Mouse (Mus musculus) CD4-positive, CD25-positive, alpha-beta regulatory T cell, adult 2 months (primary cell): ENCODE measurements at regions not wholly inside any gene's neighbourhood (a gene's known extent, or its start where the extent isn't known, plus 50 kb on each side); places are given as distances from the start of the nearest gene placed in this dataset.

Experiments
- DNase-seq: peaks from one replicate; pipeline ENCODE4 v3.0.0-alpha.2; 2012; ENCODE audit warnings: low read depth, low spot score

- DNase-seq = no peak
These were observed 74.4 kb downstream of the Tbx19 start for GRCm38 (mm10) chr1:165086131-165086530.

GRCm38 (mm10) chr1:165084753-165085152 is 75.8 kb downstream of the Tbx19 start:
- peak; percentile 68 for DNase-seq

GRCm38 (mm10) chr1:165084179-165084578 is 76.4 kb downstream of the Tbx19 start:
- no peak for DNase-seq

- no peak for DNase-seq
These were observed 80.2 kb downstream of the Tbx19 start for GRCm38 (mm10) chr1:165080351-165080750.

- no peak for DNase-seq
These were observed 83.3 kb downstream of the Tbx19 start for GRCm38 (mm10) chr1:165077313-165077712.

GRCm38 (mm10) chr1:165075301-165076082 is 85.1 kb downstream of the Tbx19 start:
- DNase-seq = peak; percentile 73

GRCm38 (mm10) chr1:165071831-165072491 is 88.6 kb downstream of the Tbx19 start:
- DNase-seq = no peak

GRCm38 (mm10) chr1:165064981-165065380 is 95.6 kb downstream of the Tbx19 start:
- no peak for DNase-seq

- DNase-seq = peak; percentile 48
These were observed 97.6 kb downstream of the Tbx19 start for GRCm38 (mm10) chr1:165062813-165063492.

GRCm38 (mm10) chr1:165061420-165061819 is 99.2 kb downstream of the Tbx19 start:
- no peak for DNase-seq

GRCm38 (mm10) chr1:165054245-165054644 is 106.3 kb downstream of the Tbx19 start:
- DNase-seq = peak; percentile 16

GRCm38 (mm10) chr1:165051294-165051693 is 109.3 kb downstream of the Tbx19 start:
- DNase-seq = no peak

- DNase-seq = no peak
These were observed 110.4 kb downstream of the Tbx19 start for GRCm38 (mm10) chr1:165050176-165050575.

GRCm38 (mm10) chr1:165046637-165047036 is 111.3 kb upstream of the Xcl1 start:
- DNase-seq = no peak

GRCm38 (mm10) chr1:165046056-165046455 is 110.7 kb upstream of the Xcl1 start:
- no peak for DNase-seq

- DNase-seq = no peak
These were observed 108.0 kb upstream of the Xcl1 start for GRCm38 (mm10) chr1:165043361-165043760.

GRCm38 (mm10) chr1:165042105-165042504 is 106.8 kb upstream of the Xcl1 start:
- no peak for DNase-seq

- DNase-seq = no peak
These were observed 101.3 kb upstream of the Xcl1 start for GRCm38 (mm10) chr1:165036631-165037030.

- peak; percentile 69 for DNase-seq
These were observed 100.3 kb upstream of the Xcl1 start for GRCm38 (mm10) chr1:165035618-165036017.

GRCm38 (mm10) chr1:165020960-165021563 is 85.7 kb upstream of the Xcl1 start:
- no peak for DNase-seq

GRCm38 (mm10) chr1:165018692-165019309 is 83.5 kb upstream of the Xcl1 start:
- no peak for DNase-seq

- no peak for DNase-seq
These were observed 82.9 kb upstream of the Xcl1 start for GRCm38 (mm10) chr1:165018236-165018635.
